Mouse (Mus musculus): ENCODE measurements at regions not wholly inside any gene's neighbourhood (a gene's known extent, or its start where the extent isn't known, plus 50 kb on each side); places are given as distances from the start of the nearest gene placed in this dataset.

- TF ChIP-seq CTCF (IDR thresholded peaks at IDR 0.05; ENCODE audit: low read depth) (no peak), EP300 (optimal IDR thresholded peaks at IDR 0.05) (no peak)
Measured at GRCm38 (mm10) chr8:126195616-126196015, 102.7 kb upstream of the Slc35f3 start.

Measured in stomach, postnatal 0 days (tissue).